Mouse (Mus musculus) E14TG2a.4 (cell line): ENCODE measurements around the gene Apopt1.

Source experiments
- CTCF ChIP-seq: conservative IDR thresholded peaks from 2 replicates; pipeline ENCODE4 v1.5.1; 2014; ENCODE audit warnings: low read length
- NANOG ChIP-seq: IDR thresholded peaks from 2 replicates; pipeline ENCODE4 v1.6.1; 2014; ENCODE audit warnings: borderline replicate concordance, low read length, mixed read lengths
- POU5F1 ChIP-seq: IDR thresholded peaks from 2 replicates; pipeline ENCODE4 v1.6.1; 2014; ENCODE audit warnings: low read length, borderline replicate concordance

DNA sequence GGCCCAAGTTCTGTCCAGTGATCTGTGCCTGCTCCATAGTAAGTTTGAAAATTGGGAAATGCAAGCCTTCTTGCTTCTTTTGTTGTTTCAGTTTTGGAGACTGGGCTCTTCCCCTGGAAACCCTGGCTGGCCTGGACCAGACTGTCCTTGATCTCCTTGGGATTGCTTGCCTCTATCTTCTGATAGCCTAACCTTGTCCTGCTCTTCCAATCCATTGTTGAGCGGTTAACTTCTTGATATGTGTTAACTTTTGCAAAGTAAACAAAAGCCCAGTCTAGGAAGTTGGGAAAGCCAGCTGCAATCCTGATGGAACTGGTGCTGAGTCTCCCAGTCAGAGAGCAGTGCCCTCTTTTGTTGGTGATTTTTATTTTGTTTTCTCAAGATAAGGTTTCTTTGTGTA, 14.9 kb downstream of the Apopt1 start:
- TF ChIP-seq CTCF (no peak), POU5F1 (no peak), NANOG (peak; percentile 66; the same call in 1 of the 2 replicates)
